Mouse (Mus musculus) neural tube, embryonic 15.5 days (tissue): Measurements from ENCODE around the gene Gpc1. TPM values are rescaled to one million over a fixed set of nuclear protein-coding genes. Genes with fewer than 3 reads are reported as not detected.

Experiments
- ATAC-seq: fragments of 200-750 bp; cut with Nextera tagmentation; 2 replicates; pipeline ENCODE4 v1.8.0; 2017; ENCODE audit warnings: mild to moderate bottlenecking, moderate TSS enrichment, moderate library complexity; ENCODE audit not compliant: low FRiP score
- H3K27ac ChIP-seq: fragments of 300-500 bp; sonication (generic); replicated peaks from 2 replicates; pipeline ENCODE4 v1.5.1; 2015; ENCODE audit warnings: mild to moderate bottlenecking, inconsistent platforms
- H3K27me3 ChIP-seq: fragments of 300-500 bp; sonication (generic); replicated peaks from 2 replicates; pipeline ENCODE4 v1.6.1; 2015; ENCODE audit warnings: inconsistent platforms
- H3K36me3 ChIP-seq: fragments of 300-500 bp; sonication (generic); 2 replicates; pipeline ENCODE4 v1.6.1; 2015; ENCODE audit warnings: inconsistent platforms
- H3K4me1 ChIP-seq: fragments of 300-500 bp; sonication (generic); 2 replicates; pipeline ENCODE4 v1.6.1; 2015; ENCODE audit warnings: inconsistent platforms
- H3K4me2 ChIP-seq: fragments of 300-500 bp; sonication (generic); 2 replicates; pipeline ENCODE4 v1.6.1; 2015; ENCODE audit warnings: inconsistent platforms, mild to moderate bottlenecking, moderate library complexity
- H3K4me3 ChIP-seq: fragments of 300-500 bp; sonication (generic); replicated peaks from 2 replicates; pipeline ENCODE4 v1.5.1; 2015; ENCODE audit warnings: mild to moderate bottlenecking, inconsistent platforms
- H3K9ac ChIP-seq: fragments of 300-500 bp; sonication (generic); replicated peaks from 2 replicates; pipeline ENCODE4 v1.6.1; 2015; ENCODE audit warnings: mild to moderate bottlenecking, inconsistent platforms
- H3K9me3 ChIP-seq: fragments of 300-500 bp; sonication (generic); replicated peaks from 2 replicates; pipeline ENCODE4 v1.6.1; 2016; ENCODE audit warnings: inconsistent platforms
- WGBS: fragments of 180-500 bp; shearing (Covaris S2); methylation state at CpG from one replicate; pipeline ENCODE4 v1.1.7; 2015; ENCODE audit warnings: mixed read lengths; 5-methylcytosine and 5-hydroxymethylcytosine counted together
- polyA plus RNA-seq: library from polyadenylated mRNA; unstranded; fragments of >200 nt; fragmentation: Nextera tagmentation; extraction: Ambion mirVana; gene quantifications from 2 replicates; pipeline ENCODE4 v1.2.1, GENCODE M21; 2015

The Gpc1 gene
- polyA plus RNA-seq, 1 experiment from 2014 or later, result 63.1 TPM

- Histone ChIP-seq H3K9ac (no peak overlapping the region), H3K36me3 (no peaks in the 10 kb centered on the region), H3K27ac (no peak overlapping the region), H3K4me3 (no peak overlapping the region), H3K4me1 (peaks cover 9% of the 10 kb centered on the region; the same call in 1 of the 2 replicates), H3K4me2 (no peak overlapping the region), H3K27me3 (no peaks in the 10 kb centered on the region), H3K9me3 (no peaks in the 10 kb centered on the region)
- 71% methylated on average over 2 of the region's 2 CpGs for WGBS
- no peak for ATAC-seq
These were observed 34.7 kb downstream of the Gpc1 start for GRCm38 (mm10) chr1:92866170-92866569.

- no peak for ATAC-seq
- Histone ChIP-seq H3K4me3 (no peak overlapping the region), H3K4me2 (no peak overlapping the region), H3K27ac (no peak overlapping the region), H3K36me3 (no peaks in the 10 kb centered on the region), H3K9me3 (no peaks in the 10 kb centered on the region), H3K27me3 (no peaks in the 10 kb centered on the region), H3K4me1 (peaks cover 5% of the 10 kb centered on the region; the same call in 1 of the 2 replicates), H3K9ac (no peak overlapping the region)
- WGBS, result 81% methylated on average over 2 of the region's 2 CpGs
These were observed 38.5 kb downstream of the Gpc1 start for GRCm38 (mm10) chr1:92869985-92870384.

DNA sequence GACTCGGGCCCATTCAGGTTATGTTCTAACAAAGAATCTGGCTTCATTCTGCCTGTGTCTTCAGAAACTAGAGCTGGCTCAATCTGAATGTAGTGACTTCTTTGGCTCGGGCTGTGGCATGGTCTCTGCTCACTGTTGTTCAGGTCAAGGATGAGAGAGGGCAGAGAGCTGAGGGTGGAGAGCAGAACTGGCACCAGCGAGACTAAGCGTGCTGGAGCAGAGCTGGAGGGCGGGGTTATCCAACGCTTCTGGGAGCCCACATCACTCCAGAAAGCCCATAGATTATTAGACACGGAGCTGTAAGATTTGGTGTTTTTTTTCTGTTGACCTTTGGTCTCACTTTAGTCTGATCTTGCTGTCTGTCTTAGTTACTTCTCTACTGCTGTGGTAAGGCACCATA is 41.2 kb downstream of the Gpc1 start:
- Histone ChIP-seq H3K36me3 (no peaks in the 10 kb centered on the region), H3K27me3 (no peaks in the 10 kb centered on the region), H3K4me1 (no peaks in the 10 kb centered on the region), H3K27ac (no peak overlapping the region), H3K9me3 (no peaks in the 10 kb centered on the region), H3K9ac (no peak overlapping the region), H3K4me3 (no peak overlapping the region), H3K4me2 (no peak overlapping the region)
- 88% methylated on average over 7 of the region's 7 CpGs for WGBS
- ATAC-seq, result no peak

DNA sequence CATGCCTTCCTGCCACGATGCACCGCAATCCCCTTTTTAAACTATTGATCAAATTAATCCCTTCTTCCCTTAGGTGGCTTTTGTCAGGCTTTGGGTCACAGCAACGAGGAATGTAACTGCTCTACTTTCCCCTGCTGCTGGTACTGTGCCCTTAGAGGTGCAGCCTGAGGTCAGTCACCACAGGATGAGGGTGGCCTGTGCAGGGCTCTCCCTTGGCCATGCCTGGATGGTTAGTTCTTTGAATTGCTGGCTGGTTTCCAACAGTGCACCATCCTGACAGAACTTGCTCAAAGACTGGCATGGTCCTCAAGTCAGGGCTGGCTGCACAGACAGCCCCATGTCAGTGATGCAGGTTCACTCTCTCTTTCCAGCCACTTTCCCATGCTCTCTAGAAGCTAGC is 42.6 kb downstream of the Gpc1 start:
- H3K9me3 ChIP-seq, result no peaks in the 10 kb centered on the region
- no peaks in the 10 kb centered on the region for H3K27me3 ChIP-seq
- H3K4me3 ChIP-seq, result no peak overlapping the region
- H3K4me1 ChIP-seq, result no peaks in the 10 kb centered on the region
- no peak overlapping the region for H3K4me2 ChIP-seq
- no peak for ATAC-seq
- no peaks in the 10 kb centered on the region for H3K36me3 ChIP-seq
- H3K27ac ChIP-seq, result no peak overlapping the region
- H3K9ac ChIP-seq, result no peak overlapping the region
- 90% methylated on average over 3 of the region's 3 CpGs for WGBS

DNA sequence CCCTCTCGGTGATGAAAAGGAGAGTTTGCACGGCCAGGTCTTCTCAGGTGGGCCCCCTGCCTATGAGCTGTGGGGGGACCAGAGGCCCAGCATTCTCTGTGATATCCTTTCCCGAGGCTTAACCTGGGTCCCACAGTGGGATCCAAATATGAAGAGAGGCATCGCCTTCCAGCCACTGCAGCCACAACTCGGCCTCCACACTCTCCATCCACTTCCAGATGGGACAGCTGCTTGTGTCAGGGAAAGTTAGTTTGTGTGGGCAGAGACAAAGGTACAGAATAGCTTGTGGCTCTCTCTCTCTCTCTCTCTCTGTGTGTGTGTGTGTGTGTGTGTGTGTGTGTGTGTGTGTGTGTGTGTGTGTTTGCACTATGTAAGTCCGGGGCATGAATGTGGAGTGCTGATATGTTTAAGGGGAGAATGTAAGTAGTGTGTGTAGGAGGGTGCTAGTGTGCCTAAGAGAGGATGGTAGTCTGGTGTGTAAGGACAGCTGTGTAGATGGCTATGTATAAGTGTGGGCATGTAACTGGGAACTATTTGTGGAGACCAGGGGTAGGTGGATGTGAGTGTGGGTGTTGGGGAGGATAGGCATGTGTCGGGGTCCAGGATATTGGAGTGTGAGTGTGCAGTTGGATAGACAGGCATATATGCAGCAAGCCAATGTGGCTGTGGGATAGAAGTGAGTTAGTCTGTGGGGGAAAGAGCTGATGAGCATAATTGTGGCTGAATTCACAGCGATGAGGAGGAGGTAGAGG is 44.1 kb downstream of the Gpc1 start:
- no peak for ATAC-seq
- H3K4me2 ChIP-seq, result no peak overlapping the region
- 91% methylated on average over 8 of the region's 8 CpGs for WGBS
- H3K9me3 ChIP-seq, result no peaks in the 10 kb centered on the region
- H3K27me3 ChIP-seq, result no peaks in the 10 kb centered on the region
- H3K27ac ChIP-seq, result no peak overlapping the region
- no peaks in the 10 kb centered on the region for H3K4me1 ChIP-seq
- H3K9ac ChIP-seq, result no peak overlapping the region
- H3K36me3 ChIP-seq, result no peaks in the 10 kb centered on the region
- H3K4me3 ChIP-seq, result no peak overlapping the region

DNA sequence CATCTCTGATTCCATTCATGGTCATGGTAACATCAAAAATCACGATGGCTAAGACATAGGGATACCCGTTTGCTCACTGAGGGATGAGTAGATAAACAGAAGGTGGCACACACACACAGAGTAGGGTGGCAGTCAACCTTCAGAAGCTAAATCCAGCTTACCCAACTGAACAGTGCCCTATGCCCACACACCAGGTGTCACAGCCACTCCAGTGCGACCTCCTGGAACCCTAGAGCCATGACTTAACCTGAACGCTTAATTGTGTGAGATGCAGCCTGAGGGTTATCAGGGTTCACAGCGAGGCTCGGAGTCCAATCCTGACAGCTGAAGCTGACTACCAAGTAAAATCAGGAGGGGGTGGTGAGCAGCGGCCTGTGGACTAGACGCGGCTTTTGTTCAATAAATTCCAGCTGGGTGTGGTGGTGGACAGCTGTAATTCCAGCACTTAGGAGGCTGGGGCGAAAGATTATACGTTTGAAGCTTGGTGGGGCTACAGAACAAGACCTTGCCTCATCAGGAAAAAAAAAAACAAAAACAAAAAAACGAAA is 46.1 kb downstream of the Gpc1 start:
- Histone ChIP-seq H3K27me3 (no peaks in the 10 kb centered on the region), H3K4me3 (no peak overlapping the region), H3K9ac (no peak overlapping the region), H3K4me1 (no peaks in the 10 kb centered on the region), H3K4me2 (no peak overlapping the region), H3K36me3 (no peaks in the 10 kb centered on the region), H3K27ac (no peak overlapping the region), H3K9me3 (no peaks in the 10 kb centered on the region)
- 67% methylated on average over 12 of the region's 12 CpGs for WGBS
- no peak for ATAC-seq

- H3K4me1 ChIP-seq, result no peaks in the 10 kb centered on the region
- no peak overlapping the region for H3K9ac ChIP-seq
- H3K36me3 ChIP-seq, result no peaks in the 10 kb centered on the region
- H3K9me3 ChIP-seq, result no peaks in the 10 kb centered on the region
- H3K27ac ChIP-seq, result no peak overlapping the region
- no peaks in the 10 kb centered on the region for H3K27me3 ChIP-seq
- WGBS, result 85% methylated on average over 13 of the region's 13 CpGs
- no peak overlapping the region for H3K4me2 ChIP-seq
- H3K4me3 ChIP-seq, result no peak overlapping the region
- no peak for ATAC-seq
These were observed 46.8 kb downstream of the Gpc1 start for GRCm38 (mm10) chr1:92878066-92878741.

DNA sequence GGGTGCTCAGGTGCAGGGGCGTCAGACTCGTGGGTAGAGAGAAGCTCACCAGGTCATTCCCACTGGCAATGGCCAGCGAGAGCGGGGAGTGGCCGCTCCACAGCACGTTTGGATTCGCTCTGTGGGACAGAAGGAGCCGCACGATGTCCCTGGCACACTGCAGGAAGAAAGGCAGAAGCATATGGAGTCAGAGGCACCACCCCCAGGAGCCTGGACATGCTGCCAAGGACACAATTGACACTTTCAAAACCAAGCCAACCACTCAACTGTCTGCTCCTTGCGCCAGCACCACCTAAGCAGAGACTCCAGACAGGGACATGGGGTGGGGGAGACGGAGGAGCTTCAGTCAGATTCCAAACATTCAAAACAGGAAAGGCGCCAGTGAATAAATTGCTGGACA is 47.8 kb downstream of the Gpc1 start:
- WGBS, result 85% methylated on average over 12 of the region's 12 CpGs
- H3K9ac ChIP-seq, result no peak overlapping the region
- H3K36me3 ChIP-seq, result no peaks in the 10 kb centered on the region
- no peak overlapping the region for H3K27ac ChIP-seq
- no peak for ATAC-seq
- no peaks in the 10 kb centered on the region for H3K4me1 ChIP-seq
- no peak overlapping the region for H3K4me2 ChIP-seq
- H3K4me3 ChIP-seq, result no peak overlapping the region
- no peaks in the 10 kb centered on the region for H3K9me3 ChIP-seq
- no peaks in the 10 kb centered on the region for H3K27me3 ChIP-seq

DNA sequence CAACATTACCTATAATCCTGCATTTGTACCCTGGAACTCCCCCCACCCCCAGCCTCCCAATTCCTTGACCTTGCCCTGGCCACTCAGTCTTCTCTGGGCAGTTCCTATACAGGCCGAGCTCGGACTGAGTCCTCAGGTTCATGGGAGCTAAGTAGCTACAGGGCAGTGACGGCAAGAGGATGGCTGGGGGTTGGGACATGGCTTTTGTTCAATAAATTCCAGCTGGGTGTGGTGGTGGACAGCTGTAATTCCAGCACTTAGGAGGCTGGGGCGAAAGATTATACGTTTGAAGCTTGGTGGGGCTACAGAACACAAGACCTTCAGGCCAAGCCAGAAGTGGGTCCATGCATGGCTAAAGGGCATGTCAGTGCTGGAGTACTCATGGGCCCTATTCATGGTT is 48.7 kb downstream of the Gpc1 start:
- Histone ChIP-seq H3K4me2 (no peak overlapping the region), H3K4me1 (no peaks in the 10 kb centered on the region), H3K36me3 (no peaks in the 10 kb centered on the region), H3K9ac (no peak overlapping the region), H3K9me3 (no peaks in the 10 kb centered on the region), H3K27me3 (no peaks in the 10 kb centered on the region), H3K4me3 (no peak overlapping the region), H3K27ac (no peak overlapping the region)
- WGBS, result 84% methylated on average over 5 of the region's 5 CpGs
- ATAC-seq, result no peak

GRCm38 (mm10) chr1:92881982-92882381 is 50.5 kb downstream of the Gpc1 start:
- Histone ChIP-seq H3K4me2 (no peak overlapping the region), H3K4me1 (no peaks in the 10 kb centered on the region), H3K9me3 (no peaks in the 10 kb centered on the region), H3K27me3 (no peaks in the 10 kb centered on the region), H3K27ac (no peak overlapping the region), H3K36me3 (no peaks in the 10 kb centered on the region), H3K9ac (no peak overlapping the region), H3K4me3 (no peak overlapping the region)
- ATAC-seq, result no peak
- 89% methylated on average over 6 of the region's 6 CpGs for WGBS

- Histone ChIP-seq H3K36me3 (no peaks in the 10 kb centered on the region), H3K4me3 (no peak overlapping the region), H3K4me2 (no peak overlapping the region), H3K27ac (no peak overlapping the region), H3K9ac (no peak overlapping the region), H3K4me1 (no peaks in the 10 kb centered on the region), H3K9me3 (no peaks in the 10 kb centered on the region), H3K27me3 (no peaks in the 10 kb centered on the region)
- 67% methylated on average over 7 of the region's 7 CpGs for WGBS
- no peak for ATAC-seq
These were observed 57.6 kb downstream of the Gpc1 start for GRCm38 (mm10) chr1:92888901-92889655.
